20 mouse cellular contexts compared by ENCODE assay signal in the genomic region with DNA sequence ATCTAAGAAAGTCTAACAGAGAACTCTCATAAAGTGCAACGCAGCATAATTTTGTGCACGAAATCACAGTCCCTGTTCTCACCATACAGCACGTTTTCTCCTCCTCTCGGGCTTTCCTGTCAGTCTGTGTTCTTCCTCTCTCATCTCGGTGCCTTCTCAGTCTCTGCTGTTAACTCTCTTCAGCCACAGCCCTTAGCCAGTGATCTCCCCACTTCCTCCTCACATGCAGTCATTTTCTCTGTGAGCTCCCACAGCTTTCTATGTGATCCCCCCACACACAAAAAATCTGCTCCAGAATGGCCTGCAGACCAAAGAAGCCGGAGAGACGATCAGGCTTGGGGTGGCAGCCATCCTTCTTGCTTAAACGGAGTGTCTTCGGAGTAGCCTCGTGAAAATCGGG. TPM values are rescaled to one million over a fixed set of nuclear protein-coding genes. Genes with fewer than 3 reads are reported as not detected.
DNase-seq lines count a peak whose midpoint lies in the region; ATAC-seq and TF ChIP-seq lines count a peak whose summit lies in the region.
"Had no signal": no experiment of that assay in that cellular context is flagged by ENCODE, and none has a peak within 500 bp of the region (broad histone marks: within the 10 kb centered on the region; RNA-seq: fewer than 3 reads in every experiment).

No protein-coding gene starts in this region.

- no peak overlapping the region for H3K4me2 ChIP-seq in kidney, embryonic 16.5 days (replicated peaks; ENCODE audit: low read depth, low read length)
- no peak overlapping the region for H3K4me2 ChIP-seq in kidney, embryonic 14.5 days (replicated peaks; ENCODE audit: low read depth, low read length)
- H3K4me2 ChIP-seq: forebrain, embryonic 13.5 days; hindbrain, embryonic 15.5 days had no signal

- 0 out of 2 replicates have a peak, but pooled peaks cover 2% of the 10 kb centered on the region for H3K36me3 ChIP-seq in kidney, embryonic 16.5 days (ENCODE audit: insufficient read depth, low read length)
- no peaks in the 10 kb centered on the region for H3K36me3 ChIP-seq in kidney, embryonic 14.5 days (ENCODE audit: control insufficient read depth, insufficient read depth, low read length)
- peaks cover 13% of the 10 kb centered on the region for H3K36me3 ChIP-seq in E14TG2a.4 (ENCODE audit: insufficient read depth, low read length)
- H3K36me3 ChIP-seq: heart, embryonic 10.5 days; hindbrain, embryonic 15.5 days had no signal

- H3K4me3 ChIP-seq in kidney, embryonic 16.5 days (ENCODE audit: low read length): no peak overlapping the region
- no peak overlapping the region for H3K4me3 ChIP-seq in kidney, embryonic 14.5 days (ENCODE audit: low read length)
- peak overlapping the region; percentile 69 for H3K4me3 ChIP-seq in E14TG2a.4 (replicated peaks; ENCODE audit: low read length)
- H3K4me3 ChIP-seq: embryonic facial prominence, embryonic 10.5 days; forebrain, embryonic 13.5 days; heart, embryonic 10.5 days; hindbrain, embryonic 15.5 days had no signal

- no peak for ATAC-seq in kidney, embryonic 16.5 days (ENCODE audit: low FRiP score, low TSS enrichment)
- no peak for ATAC-seq in kidney, embryonic 14.5 days (ENCODE audit: low FRiP score, low TSS enrichment)
- ATAC-seq: forebrain, embryonic 13.5 days; inflammation-experienced regulatory T-cells, adult 6 months had no signal

- no peak overlapping the region for H3K27ac ChIP-seq in kidney, embryonic 16.5 days (ENCODE audit: low read length)
- H3K27ac ChIP-seq in kidney, embryonic 14.5 days (ENCODE audit: low read depth, low read length): no peak overlapping the region
- H3K27ac ChIP-seq: embryonic facial prominence, embryonic 10.5 days; forebrain, embryonic 13.5 days; heart, embryonic 10.5 days; hindbrain, embryonic 15.5 days had no signal

- 0 out of 2 replicates have a peak overlapping the region, but pooled peaks have one; percentile 1 for H3K9ac ChIP-seq in kidney, embryonic 16.5 days (replicated peaks; ENCODE audit: low read length)
- no peak overlapping the region for H3K9ac ChIP-seq in kidney, embryonic 14.5 days (ENCODE audit: low read depth, low read length)
- H3K9ac ChIP-seq: forebrain, embryonic 13.5 days; hindbrain, embryonic 15.5 days had no signal

- no peaks in the 10 kb centered on the region for H3K27me3 ChIP-seq in kidney, embryonic 16.5 days (ENCODE audit: insufficient read depth, low read length)
- H3K27me3 ChIP-seq in kidney, embryonic 14.5 days (ENCODE audit: control insufficient read depth, insufficient read depth, low read length): no peaks in the 10 kb centered on the region
- H3K27me3 ChIP-seq in E14TG2a.4 (ENCODE audit: insufficient read depth, low read length): peaks cover 33% of the 10 kb centered on the region
- H3K27me3 ChIP-seq: forebrain, embryonic 13.5 days; hindbrain, embryonic 15.5 days had no signal

- H3K4me1 ChIP-seq in kidney, embryonic 16.5 days (ENCODE audit: insufficient read depth, low read length): peaks cover 54% of the 10 kb centered on the region
- H3K4me1 ChIP-seq in kidney, embryonic 14.5 days (ENCODE audit: control insufficient read depth, insufficient read depth, low read length): peaks cover 16% of the 10 kb centered on the region
- H3K4me1 ChIP-seq in E14TG2a.4 (replicated peaks; ENCODE audit: low read depth, low read length): peaks cover 99% of the 10 kb centered on the region
- H3K4me1 ChIP-seq: hindbrain, embryonic 15.5 days had no signal

- no peaks in the 10 kb centered on the region for H3K9me3 ChIP-seq in kidney, embryonic 16.5 days (ENCODE audit: low read length)
- no peaks in the 10 kb centered on the region for H3K9me3 ChIP-seq in kidney, embryonic 14.5 days (ENCODE audit: control insufficient read depth, low read length)
- no peaks in the 10 kb centered on the region for H3K9me3 ChIP-seq in E14TG2a.4 (ENCODE audit: low read length)
- H3K9me3 ChIP-seq: embryonic facial prominence, embryonic 10.5 days; forebrain, embryonic 13.5 days; G1E; heart, embryonic 10.5 days; hindbrain, embryonic 15.5 days had no signal

- no peak for TF ChIP-seq CTCF in E14TG2a.4 (conservative IDR thresholded peaks at IDR 0.05; ENCODE audit: low read length)

- peak; percentile 30 for DNase-seq in thymus, postnatal 14 days
- no peak for DNase-seq in thymus, postnatal 4 days
- peak; percentile 67 for DNase-seq in naive thymus-derived CD4-positive, alpha-beta T cell, adult 2 months (ENCODE audit: low read depth)
- DNase-seq in adrenal gland, postnatal 36 days: no peak
- DNase-seq in frontal cortex, adult 2 months (ENCODE audit: extremely low spot score in 1 of 2, low spot score in 1 of 2): no peak
- DNase-seq: cerebellum, adult 18-20 months; cerebellum, adult 9-11 months; cerebellum, postnatal 36 days; gastrocnemius, postnatal 36 days; heart, adult 18-20 months; heart, postnatal 36 days had no signal

- WGBS in kidney, embryonic 16.5 days: 82% methylated on average over 11 of the region's 11 CpGs
- WGBS in kidney, embryonic 14.5 days: 79% methylated on average over 11 of the region's 11 CpGs

RNA-seq across cellular contexts. Expression of a gene that starts 9.6 kb away (rescaled TPM):
- 8.6 and 9.3 TPM in 2 replicates for polyA plus RNA-seq in kidney, embryonic 16.5 days (2015; fragmentation: Nextera tagmentation; extraction: Ambion mirVana)
- polyA plus RNA-seq in kidney, embryonic 14.5 days (2014; fragmentation: Nextera tagmentation; extraction: Ambion mirVana): 5.8 and 9.3 TPM in 2 replicates
- 10 to 100 TPM; 18.1 to 23.8 TPM for total RNA-seq in adrenal gland, postnatal 36 days (2021)
- 8.6 and 8.7 TPM in 2 replicates for polyA plus RNA-seq in frontal cortex, adult 2 months (2012; rRNA removed)

Comparison
In these comparisons a context has a peak if more than half of its experiments do, and no peak if none do; other contexts are left out.
1. DNase-seq: peak in thymus, postnatal 14 days (single experiment) and naive thymus-derived CD4-positive, alpha-beta T cell, adult 2 months (single experiment); none in thymus, postnatal 4 days (single experiment), adrenal gland, postnatal 36 days (0 of 2) and frontal cortex, adult 2 months (0 of 2).